Mouse (Mus musculus) midbrain, embryonic 16.5 days (tissue): Measurements from ENCODE around the gene Gpi1. TPM values are rescaled to one million over a fixed set of nuclear protein-coding genes. Genes with fewer than 3 reads are reported as not detected.

Source experiments
- ATAC-seq: fragments of 200-750 bp; cut with Nextera tagmentation; 2 replicates; pipeline ENCODE4 v1.8.0; 2017; ENCODE audit warnings: moderate TSS enrichment
- H3K27ac ChIP-seq: fragments of 300-500 bp; sonication (generic); 2 replicates; pipeline ENCODE4 v1.5.1; 2014; ENCODE audit warnings: mild to moderate bottlenecking, low read length, mixed read lengths
- H3K27me3 ChIP-seq: fragments of 300-500 bp; sonication (generic); 2 replicates; pipeline ENCODE4 v1.6.1; 2014; ENCODE audit warnings: low read depth, low read length, mixed read lengths; ENCODE audit not compliant: control insufficient read depth, insufficient read depth
- H3K36me3 ChIP-seq: fragments of 300-500 bp; sonication (generic); 2 replicates; pipeline ENCODE4 v1.6.1; 2014; ENCODE audit warnings: mild to moderate bottlenecking, low read length, moderate library complexity, mixed read lengths; ENCODE audit not compliant: control insufficient read depth, insufficient read depth
- H3K4me1 ChIP-seq: fragments of 300-500 bp; sonication (generic); 2 replicates; pipeline ENCODE4 v1.6.1; 2014; ENCODE audit warnings: mild to moderate bottlenecking, low read length, mixed read lengths; ENCODE audit not compliant: control insufficient read depth, insufficient read depth
- H3K4me2 ChIP-seq: fragments of 300-500 bp; sonication (generic); 2 replicates; pipeline ENCODE4 v1.6.1; 2014; ENCODE audit warnings: mild to moderate bottlenecking, low read length, mixed read lengths
- H3K4me3 ChIP-seq: fragments of 300-500 bp; sonication (generic); 2 replicates; pipeline ENCODE4 v1.5.1; 2014; ENCODE audit warnings: low read depth, mild to moderate bottlenecking, low read length, moderate library complexity, mixed read lengths
- H3K9ac ChIP-seq: fragments of 300-500 bp; sonication (generic); 2 replicates; pipeline ENCODE4 v1.6.1; 2014; ENCODE audit warnings: low read depth, low read length, mixed read lengths
- H3K9me3 ChIP-seq: fragments of 300-500 bp; sonication (generic); replicated peaks from 2 replicates; pipeline ENCODE4 v1.6.1; 2014; ENCODE audit warnings: mild to moderate bottlenecking, low read length, mixed read lengths; ENCODE audit not compliant: control insufficient read depth, poor library complexity, severe bottlenecking
- WGBS: fragments of 180-500 bp; shearing (Covaris S2); extraction: QIAGEN DNeasy Blood & Tissue Kit; methylation state at CpG from one replicate; pipeline ENCODE4 v1.1.7; 2014; 5-methylcytosine and 5-hydroxymethylcytosine counted together
- polyA plus RNA-seq: library from polyadenylated mRNA; unstranded; fragments of >200 nt; fragmentation: Nextera tagmentation; extraction: Ambion mirVana; gene quantifications from 2 replicates; pipeline ENCODE4 v1.2.1, GENCODE M21; 2015

Gpi1 gene
- polyA plus RNA-seq, 1 experiment from 2014 or later: 297 TPM

GRCm38 (mm10) chr7:34257279-34257678 lies 27.1 kb upstream of the Gpi1 start:
- Histone ChIP-seq H3K9ac (no peak overlapping the region), H3K4me3 (no peak overlapping the region), H3K4me1 (no peaks in the 10 kb centered on the region), H3K9me3 (no peaks in the 10 kb centered on the region), H3K36me3 (peaks cover 27% of the 10 kb centered on the region), H3K27me3 (no peaks in the 10 kb centered on the region), H3K4me2 (no peak overlapping the region), H3K27ac (no peak overlapping the region)
- WGBS: 87% methylated on average over 9 of the region's 9 CpGs
- no peak for ATAC-seq

- no peak for ATAC-seq
- Histone ChIP-seq H3K36me3 (peaks cover 24% of the 10 kb centered on the region), H3K4me2 (no peak overlapping the region), H3K9me3 (no peaks in the 10 kb centered on the region), H3K27ac (no peak overlapping the region), H3K4me1 (no peaks in the 10 kb centered on the region), H3K27me3 (no peaks in the 10 kb centered on the region), H3K4me3 (no peak overlapping the region), H3K9ac (no peak overlapping the region)
- 93% methylated on average over 1 of the region's 1 CpGs for WGBS
Observed at GRCm38 (mm10) chr7:34255916-34256315, 25.8 kb upstream of the Gpi1 start.

GRCm38 (mm10) chr7:34255137-34255536 lies 25.0 kb upstream of the Gpi1 start:
- Histone ChIP-seq H3K4me1 (no peaks in the 10 kb centered on the region), H3K27me3 (no peaks in the 10 kb centered on the region), H3K9me3 (no peaks in the 10 kb centered on the region), H3K4me2 (no peak overlapping the region), H3K36me3 (peaks cover 26% of the 10 kb centered on the region), H3K27ac (no peak overlapping the region), H3K9ac (no peak overlapping the region), H3K4me3 (no peak overlapping the region)
- ATAC-seq: no peak
- 73% methylated on average over 3 of the region's 3 CpGs for WGBS

GRCm38 (mm10) chr7:34252030-34252429 lies 21.9 kb upstream of the Gpi1 start:
- WGBS: 80% methylated on average over 2 of the region's 2 CpGs
- Histone ChIP-seq H3K4me2 (no peak overlapping the region), H3K9me3 (no peaks in the 10 kb centered on the region), H3K36me3 (peaks cover 29% of the 10 kb centered on the region), H3K27ac (peak overlapping the region; percentile 18; the same call in 1 of the 2 replicates), H3K27me3 (no peaks in the 10 kb centered on the region), H3K4me3 (no peak overlapping the region), H3K4me1 (no peaks in the 10 kb centered on the region), H3K9ac (no peak overlapping the region; the same call in 1 of the 2 replicates)
- peak; percentile 72; the same call in 1 of the 2 replicates for ATAC-seq

- Histone ChIP-seq H3K4me3 (no peak within 1 kb of the TSS), H3K27me3 (no peaks in the 10 kb centered on the region), H3K9me3 (no peaks in the 10 kb centered on the region), H3K9ac (no peak within 1 kb of the TSS; the same call in 1 of the 2 replicates), H3K4me2 (no peak within 1 kb of the TSS), H3K27ac (no peak within 1 kb of the TSS), H3K36me3 (peaks cover 26% of the 10 kb centered on the region), H3K4me1 (no peaks in the 10 kb centered on the region)
- no peak for ATAC-seq
- WGBS: 94% methylated on average over 7 of the region's 7 CpGs
Observed at GRCm38 (mm10) chr7:34250738-34251137, 20.6 kb upstream of the Gpi1 start, which contains the start of gene Gm6096. Gene Gm6096, plus strand, starts transcription at chr7:34251038.

GRCm38 (mm10) chr7:34246870-34247499 lies 16.8 kb upstream of the Gpi1 start:
- WGBS: 95% methylated on average over 3 of the region's 3 CpGs
- Histone ChIP-seq H3K9me3 (no peaks in the 10 kb centered on the region), H3K9ac (no peak overlapping the region), H3K27ac (no peak overlapping the region), H3K27me3 (no peaks in the 10 kb centered on the region), H3K4me3 (no peak overlapping the region), H3K36me3 (peaks cover 32% of the 10 kb centered on the region), H3K4me2 (no peak overlapping the region), H3K4me1 (no peaks in the 10 kb centered on the region)
- ATAC-seq: no peak

- H3K9ac ChIP-seq: no peak overlapping the region
- no peak overlapping the region for H3K4me3 ChIP-seq
- H3K36me3 ChIP-seq: peaks cover 39% of the 10 kb centered on the region
- no peak for ATAC-seq
- H3K4me1 ChIP-seq: no peaks in the 10 kb centered on the region
- no peak overlapping the region for H3K27ac ChIP-seq
- H3K9me3 ChIP-seq: no peaks in the 10 kb centered on the region
- H3K27me3 ChIP-seq: no peaks in the 10 kb centered on the region
- WGBS: 90% methylated on average over 11 of the region's 11 CpGs
- H3K4me2 ChIP-seq: no peak overlapping the region
Observed at GRCm38 (mm10) chr7:34242176-34242575, 12.0 kb upstream of the Gpi1 start.

- H3K36me3 ChIP-seq: peaks cover 29% of the 10 kb centered on the region
Observed at GRCm38 (mm10) chr7:34238086-34238485, 8.0 kb upstream of the Gpi1 start.

GRCm38 (mm10) chr7:34235602-34236001 lies 5.5 kb upstream of the Gpi1 start:
- WGBS: 88% methylated on average over 5 of the region's 5 CpGs
- no peak for ATAC-seq
- H3K27me3 ChIP-seq: no peaks in the 10 kb centered on the region

More at GRCm38 (mm10) chr7:34238086-34238485, 8.0 kb upstream of the Gpi1 start:
- ATAC-seq: no peak
- H3K4me3 ChIP-seq: no peak overlapping the region
- no peak overlapping the region for H3K9ac ChIP-seq
- peaks cover 11% of the 10 kb centered on the region for H3K4me1 ChIP-seq
- no peak overlapping the region for H3K27ac ChIP-seq
- H3K27me3 ChIP-seq: no peaks in the 10 kb centered on the region
- no peak overlapping the region for H3K4me2 ChIP-seq
- no peaks in the 10 kb centered on the region for H3K9me3 ChIP-seq
- WGBS: 86% methylated on average over 5 of the region's 5 CpGs

More at GRCm38 (mm10) chr7:34235602-34236001, 5.5 kb upstream of the Gpi1 start:
- Histone ChIP-seq H3K27ac (no peak overlapping the region), H3K4me3 (no peak overlapping the region), H3K4me1 (peaks cover 11% of the 10 kb centered on the region), H3K4me2 (no peak overlapping the region), H3K9ac (no peak overlapping the region), H3K9me3 (no peaks in the 10 kb centered on the region), H3K36me3 (peaks cover 26% of the 10 kb centered on the region)
